Mouse (Mus musculus): ENCODE data around the gene Colgalt1. TPM values are rescaled to one million over a fixed set of nuclear protein-coding genes. Genes with fewer than 3 reads are reported as not detected.

Gene Colgalt1
- total RNA-seq, 2 experiments from 2014 or later = 88.2 to 88.6 TPM

GRCm38 (mm10) chr8:71626753-71627152 lies 16.0 kb downstream of the Colgalt1 start:
- no peak for DNase-seq
- intact Hi-C loops (cut with DNase I) = no loop called here

DNA sequence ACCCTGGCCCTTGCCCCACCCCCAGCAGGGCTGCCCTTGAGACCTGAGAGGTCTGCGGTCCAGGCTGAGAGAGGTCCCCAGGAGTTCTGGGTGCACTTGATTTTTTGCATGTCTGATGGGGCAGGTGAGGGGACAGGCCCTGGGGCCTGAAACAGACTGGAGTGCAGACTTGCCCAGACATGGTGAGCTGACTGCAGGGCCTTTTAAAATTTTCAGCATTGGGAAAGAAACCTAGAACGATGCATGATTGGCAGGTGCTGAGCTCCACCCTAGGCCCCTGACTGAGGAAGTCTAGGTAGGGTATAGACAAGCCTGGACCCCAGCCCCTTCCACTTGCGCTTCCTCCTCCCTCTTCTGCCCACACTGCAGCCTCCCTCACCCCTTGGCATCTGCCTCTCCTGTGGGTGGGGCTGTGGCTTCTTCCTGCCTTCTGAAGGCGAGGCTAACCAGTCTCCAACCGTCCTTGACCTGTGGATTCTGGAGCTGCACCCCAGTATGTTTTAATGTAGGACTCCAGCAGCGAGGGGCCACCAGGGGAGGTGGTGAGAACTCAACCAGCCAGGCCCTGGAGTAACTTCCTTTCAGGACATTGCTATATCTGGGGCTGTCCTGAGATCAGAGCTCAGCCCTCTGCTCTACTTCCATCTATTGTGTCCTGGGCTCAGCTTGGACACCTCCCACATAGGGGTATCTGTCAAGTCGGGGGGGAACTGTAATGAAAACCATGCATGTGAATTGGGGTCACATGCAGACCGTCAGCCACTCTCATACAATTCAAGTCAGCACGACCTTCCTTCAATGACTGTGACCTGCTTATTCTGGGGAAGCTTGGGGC lies 16.7 kb downstream of the Colgalt1 start:
- DNase-seq = no peak
- intact Hi-C loops (cut with DNase I) = no loop called here

- DNase-seq = no peak
- intact Hi-C loops (cut with DNase I) = no loop called here
Measured at GRCm38 (mm10) chr8:71628396-71629095, 17.7 kb downstream of the Colgalt1 start.

DNA sequence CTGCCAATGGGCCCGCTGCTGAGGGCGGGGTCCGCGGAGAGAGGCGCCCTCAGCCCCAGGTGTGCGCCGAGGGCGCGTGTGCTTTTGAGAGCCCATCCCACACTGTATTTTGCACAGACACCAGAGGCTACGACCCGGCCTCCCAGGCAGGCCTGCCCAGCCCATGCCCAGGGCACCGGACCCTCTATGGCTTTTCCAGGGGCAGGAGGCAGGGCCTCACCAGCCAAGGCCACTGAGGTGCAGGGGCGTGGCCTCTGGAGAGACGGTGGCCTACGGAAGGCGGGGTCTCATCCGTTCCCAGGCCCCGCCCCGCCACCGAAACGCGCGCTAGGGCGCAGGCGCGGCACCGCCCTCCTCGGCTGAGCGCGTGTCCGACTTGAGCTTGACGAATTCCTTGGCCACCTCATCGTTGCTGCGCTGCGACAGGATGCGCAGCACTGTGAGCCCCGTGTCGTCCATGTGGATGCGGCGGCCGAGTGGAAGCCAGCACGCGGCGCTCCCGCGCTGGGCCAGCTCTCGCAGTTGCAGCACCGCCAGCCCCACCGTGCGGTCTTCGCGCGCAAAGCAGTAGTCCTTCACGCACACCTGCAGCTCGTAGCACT lies 18.4 kb downstream of the Colgalt1 start:
- DNase-seq = peak; percentile 94
- intact Hi-C loops (cut with DNase I) = no loop called here

GRCm38 (mm10) chr8:71629781-71630212 lies 19.0 kb downstream of the Colgalt1 start:
- intact Hi-C loops (cut with DNase I) = no loop called here
- DNase-seq = peak; percentile 53

- intact Hi-C loops (cut with DNase I) = no loop called here
- no peak for DNase-seq
Measured at GRCm38 (mm10) chr8:71630761-71631160, 20.0 kb downstream of the Colgalt1 start.

DNA sequence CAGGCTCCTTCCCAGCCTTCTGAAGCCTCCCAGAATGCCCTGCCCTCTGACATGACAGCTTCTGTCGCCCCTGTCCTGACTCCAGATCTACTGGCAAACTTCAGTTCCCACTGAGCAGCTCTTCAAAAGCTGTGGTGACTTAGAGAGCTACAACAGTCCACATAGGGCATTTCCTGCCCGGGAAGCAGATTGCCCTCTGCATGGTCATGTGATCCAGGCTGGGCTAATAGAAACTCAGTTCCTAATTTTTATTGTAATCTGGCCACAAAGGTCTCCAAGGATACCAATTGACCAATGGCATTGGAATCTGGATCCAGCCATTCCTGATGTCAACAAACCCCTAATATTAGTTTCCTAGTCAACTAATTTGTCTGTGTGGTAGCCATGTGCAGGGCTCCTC lies 21.1 kb downstream of the Colgalt1 start:
- intact Hi-C loops (cut with DNase I) = no loop called here
- no peak for DNase-seq

DNA sequence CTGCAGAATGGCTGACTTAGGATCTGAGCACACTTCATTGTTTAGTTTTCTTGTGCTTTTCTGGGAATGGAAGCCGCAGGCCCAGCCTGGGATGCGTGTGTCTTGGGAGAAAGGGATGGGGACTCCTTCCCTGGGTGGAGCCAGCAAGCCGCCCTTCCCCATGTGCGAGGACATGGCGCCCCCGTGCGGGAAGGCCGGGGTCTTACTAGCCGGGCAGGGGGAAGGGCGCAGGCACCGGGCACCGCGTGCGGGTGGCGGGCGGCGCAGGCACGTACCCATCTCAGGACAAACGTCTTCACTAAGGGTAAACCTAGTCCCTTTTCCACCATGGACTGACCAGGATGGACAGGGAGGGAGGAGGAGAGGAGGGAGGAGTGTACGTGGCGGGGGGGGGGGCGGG lies 22.4 kb downstream of the Colgalt1 start:
- intact Hi-C loops (cut with DNase I) = no loop called here
- peak; percentile 51 for DNase-seq

DNA sequence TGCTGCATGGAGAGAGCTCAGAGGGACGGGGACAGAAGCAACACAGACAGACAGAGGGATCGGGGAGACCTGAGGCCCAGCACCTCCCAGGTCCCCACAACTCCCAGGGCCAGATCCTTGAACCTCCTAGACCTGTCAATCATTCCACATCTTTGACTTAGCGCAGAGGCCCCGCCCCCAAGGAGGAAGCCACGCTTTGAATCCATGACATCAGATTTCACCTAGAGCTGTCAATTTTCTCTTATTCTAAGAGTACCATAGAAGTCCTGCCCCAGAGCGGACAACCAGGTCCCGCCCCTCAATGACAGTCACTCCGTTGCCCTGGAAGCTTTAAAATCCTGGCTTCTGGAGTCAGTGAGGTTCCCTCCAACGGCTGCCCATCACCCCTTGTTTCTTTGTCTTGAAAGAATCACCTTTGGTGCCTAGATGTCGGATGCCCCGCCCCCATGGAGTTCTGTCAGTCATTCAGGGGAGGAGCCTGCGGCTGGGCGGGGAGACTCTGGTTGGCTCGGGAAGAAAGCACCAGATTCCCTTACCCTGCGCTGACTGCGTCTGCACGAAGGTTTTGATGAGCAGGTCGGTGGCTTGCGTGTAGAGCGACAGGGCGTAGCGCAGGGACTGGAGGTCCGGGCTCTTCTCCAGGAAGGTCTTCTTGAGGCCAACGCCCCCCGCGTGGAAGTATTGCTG lies 23.3 kb downstream of the Colgalt1 start:
- DNase-seq = peak; percentile 58
- intact Hi-C loops (cut with DNase I) = no loop called here

DNA sequence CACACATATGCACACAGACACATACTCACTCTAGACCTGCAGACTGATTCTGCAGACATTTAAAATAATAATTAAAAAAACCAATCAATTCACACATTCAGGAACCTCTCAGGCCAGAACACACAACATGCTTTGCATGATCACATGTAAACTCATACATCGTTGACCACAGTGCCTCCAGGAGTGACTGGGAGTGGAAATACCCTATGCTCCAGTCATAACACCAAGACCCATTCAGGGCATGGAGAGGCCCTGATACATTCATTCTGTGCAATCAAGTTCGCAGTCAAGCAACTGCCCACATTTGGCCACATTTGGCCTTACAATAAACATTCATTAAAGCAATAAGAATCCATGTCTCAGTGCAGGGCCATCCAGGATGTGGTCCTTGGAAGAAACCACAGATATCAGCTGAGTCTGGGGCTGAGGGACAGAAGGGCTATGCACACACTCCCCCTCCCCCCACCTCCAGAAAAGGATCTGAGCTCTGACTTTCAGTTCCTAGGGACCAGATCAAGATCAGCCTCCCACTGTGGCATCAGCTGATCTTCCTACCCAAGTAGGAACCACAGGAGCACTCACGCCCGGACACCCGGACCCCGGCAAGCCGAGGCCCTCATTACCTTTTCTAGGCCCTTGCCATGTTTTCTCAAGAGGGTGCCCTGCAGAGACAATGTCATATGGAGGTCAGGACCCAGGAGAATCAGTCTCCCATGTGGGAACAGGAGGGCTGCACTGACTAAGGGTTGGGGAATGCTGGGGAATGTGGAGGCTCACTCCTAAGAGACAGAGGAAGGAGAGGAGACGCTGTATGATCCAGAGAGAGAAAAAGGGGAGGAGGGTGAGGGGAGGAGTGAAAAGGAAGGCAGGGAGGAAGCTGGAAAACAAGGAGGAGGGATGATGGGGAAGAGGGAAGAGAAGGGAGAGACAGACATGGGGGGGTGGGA lies 26.6 kb downstream of the Colgalt1 start:
- intact Hi-C loops (cut with DNase I) = no loop called here
- DNase-seq = no peak

DNA sequence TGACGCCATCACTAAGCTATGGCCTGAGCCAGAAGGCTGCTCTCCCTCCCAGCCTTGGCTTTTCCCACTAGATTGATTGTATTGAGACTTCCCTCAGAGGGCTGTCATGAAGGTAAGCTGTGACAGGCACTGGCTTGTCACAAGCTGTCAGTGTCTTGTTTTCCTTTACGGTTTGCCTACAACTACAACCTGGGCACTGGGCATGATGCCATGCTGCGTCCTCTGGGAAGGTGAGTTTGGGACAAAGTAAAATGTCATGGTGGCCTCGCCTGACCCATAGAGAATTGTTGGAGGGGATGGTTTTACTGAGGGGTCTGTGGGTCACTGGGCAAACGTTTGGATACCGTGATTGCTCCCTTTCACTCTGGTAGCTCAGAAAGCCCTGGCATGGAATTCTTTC lies 27.5 kb downstream of the Colgalt1 start:
- no peak for DNase-seq
- intact Hi-C loops (cut with DNase I) = no loop called here

DNA sequence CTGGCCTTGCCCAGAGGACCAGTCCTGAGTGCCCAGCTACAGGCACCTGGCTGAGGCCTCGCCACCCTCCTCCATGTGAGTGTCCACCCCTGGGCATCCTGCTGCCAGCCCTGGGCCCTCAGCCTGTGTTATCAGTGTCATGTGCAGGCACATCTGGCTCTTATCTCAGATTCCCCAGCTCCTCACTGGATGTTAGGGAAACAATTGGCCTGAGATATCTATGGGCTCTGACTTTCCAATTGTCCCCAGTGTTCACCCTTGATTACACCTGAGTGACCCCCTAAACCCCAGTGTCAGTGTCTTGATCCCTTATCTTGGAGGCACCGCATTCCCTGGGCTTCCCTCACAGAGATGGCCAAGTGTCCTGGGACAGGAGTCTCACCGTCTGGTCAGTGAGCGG lies 28.5 kb downstream of the Colgalt1 start:
- intact Hi-C loops (cut with DNase I) = no loop called here
- DNase-seq = no peak

DNA sequence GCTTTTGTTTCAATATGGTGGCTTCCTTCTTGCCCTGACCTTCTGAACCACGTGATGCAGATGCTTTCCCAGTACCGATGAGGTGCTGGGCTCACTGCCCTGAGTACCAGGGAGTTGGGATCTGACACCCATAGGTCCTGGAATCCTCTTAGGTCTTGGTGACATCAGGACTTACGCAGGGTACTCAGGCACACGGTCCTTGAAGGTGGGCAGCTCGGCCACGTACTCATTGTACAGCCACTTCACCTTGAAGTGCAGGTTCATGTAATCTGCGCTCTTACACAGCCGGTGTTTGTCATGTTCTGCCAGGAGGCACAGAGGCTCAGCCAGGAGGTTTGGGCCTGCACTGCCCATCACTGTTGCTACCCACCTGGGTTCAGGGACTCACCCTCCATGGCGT lies 34.7 kb downstream of the Colgalt1 start:
- no peak for DNase-seq
- intact Hi-C loops (cut with DNase I) = no loop called here

DNA sequence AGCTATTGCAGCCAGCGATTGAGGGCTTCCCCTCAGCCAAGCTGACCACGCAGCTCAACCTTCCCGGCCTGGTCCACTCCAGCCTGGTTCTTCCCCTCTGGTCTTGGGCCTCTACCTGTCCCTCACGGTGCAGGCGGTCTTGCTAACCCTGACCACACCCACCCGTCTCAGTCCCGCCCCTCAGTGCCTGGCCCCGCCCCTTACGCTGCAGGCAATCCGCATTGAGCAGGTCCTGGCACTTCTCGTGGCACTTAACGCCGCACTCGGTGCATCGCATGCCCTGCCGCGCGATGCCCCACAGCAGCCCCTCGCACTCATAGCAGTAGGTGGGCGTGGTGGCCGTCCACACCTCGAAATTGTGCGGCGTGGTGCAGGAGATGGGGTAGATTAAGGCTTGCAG lies 43.8 kb downstream of the Colgalt1 start:
- intact Hi-C loops (cut with DNase I) = no loop called here
- DNase-seq = no peak

GRCm38 (mm10) chr8:71657816-71658215 lies 47.0 kb downstream of the Colgalt1 start:
- no peak for DNase-seq
- intact Hi-C loops (cut with DNase I) = no loop called here

GRCm38 (mm10) chr8:71658515-71659049 lies 47.8 kb downstream of the Colgalt1 start:
- intact Hi-C loops (cut with DNase I) = no loop called here

DNA sequence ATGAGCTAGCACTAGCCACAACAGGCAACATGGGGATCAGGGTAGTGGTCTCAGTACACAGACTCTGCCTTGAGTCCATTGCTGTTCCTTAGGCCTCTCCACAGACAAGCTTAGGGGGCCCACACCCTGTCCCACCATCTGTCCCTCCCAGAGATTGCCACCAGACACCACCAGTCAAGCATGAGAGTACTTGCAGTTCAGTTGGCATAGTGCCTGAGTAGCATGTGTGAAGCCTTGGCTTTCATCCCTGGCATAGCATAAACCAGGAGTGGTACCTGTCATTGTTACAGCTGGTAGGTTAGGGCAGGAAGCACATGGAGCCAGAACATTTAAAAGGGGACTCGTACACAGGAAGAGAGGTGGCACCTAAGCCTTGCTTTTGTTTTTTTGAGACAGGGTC lies 49.0 kb downstream of the Colgalt1 start:
- intact Hi-C loops (cut with DNase I) = loop anchor here (10.0 kb wide), 1 partner anchor 95 kb away; the partner anchor contains the start of genes Nxnl1 and Slc27a1

More at GRCm38 (mm10) chr8:71658515-71659049, 47.8 kb downstream of the Colgalt1 start:
- no peak for DNase-seq

GRCm38 (mm10) chr8:71660325-71661120 lies 49.7 kb downstream of the Colgalt1 start:
- DNase-seq = peak; percentile 90
- intact Hi-C loops (cut with DNase I) = loop anchor here (10.0 kb wide), 1 partner anchor 96 kb away; the partner anchor contains the start of genes Nxnl1 and Slc27a1

More for the DNA sequence above, 49.0 kb downstream of the Colgalt1 start:
- peak; percentile 79 for DNase-seq
